Mouse (Mus musculus) CH12.LX (cell line): ENCODE measurements around the gene Gna14. TPM values are rescaled to one million over a fixed set of nuclear protein-coding genes. Genes with fewer than 3 reads are reported as not detected.

Experiments used
- DNase-seq: peaks from one replicate; pipeline ENCODE4 v3.0.0-alpha.2; 2013; ENCODE audit errors: extremely low read depth
- H3K27ac ChIP-seq: 2 replicates; pipeline ENCODE4 v1.5.1; 2012; ENCODE audit warnings: low read depth, mild to moderate bottlenecking, control low read depth, moderate library complexity; ENCODE audit not compliant: insufficient read depth
- H3K27me3 ChIP-seq: replicated peaks from 2 replicates; pipeline ENCODE3; 2012; ENCODE audit warnings: inconsistent platforms
- H3K36me3 ChIP-seq, 2 experiments: replicated peaks in 1 of 2; 2 replicates each; pipeline versions ENCODE3 to v1.6.1; 2012; ENCODE audit warnings: inconsistent platforms in 1 of 2, low read length in 1 of 2, mild to moderate bottlenecking in 1 of 2, mixed read lengths in 1 of 2, moderate library complexity in 1 of 2; ENCODE audit not compliant: control insufficient read depth in 1 of 2, insufficient read depth in 1 of 2
- H3K4me1 ChIP-seq, 2 experiments: 2 replicates each; pipeline ENCODE4 v1.6.1; 2012; ENCODE audit warnings: inconsistent platforms in 1 of 2, moderate library complexity in 1 of 2; ENCODE audit not compliant: insufficient read depth in 2 of 2, control insufficient read depth in 1 of 2
- H3K4me2 ChIP-seq: 2 replicates; pipeline ENCODE4 v1.6.1; 2012; ENCODE audit warnings: low read depth, mild to moderate bottlenecking, control low read depth; ENCODE audit not compliant: poor library complexity, insufficient read depth, severe bottlenecking
- H3K4me3 ChIP-seq, 3 experiments: fragments of 150-350 bp in 1 of 3; sonication (generic) in 1 of 3; replicated peaks in 1 of 3; 2 replicates each; pipeline versions ENCODE3 to v1.5.1; 2011 to 2012; ENCODE audit warnings: low read depth in 2 of 3, low read length in 2 of 3, mild to moderate bottlenecking in 2 of 3, moderate library complexity in 2 of 3, control low read depth in 1 of 3, improper control_type of control experiment in 1 of 3, inconsistent platforms in 1 of 3, mixed read lengths in 1 of 3; ENCODE audit not compliant: poor library complexity in 1 of 3
- H3K79me2 ChIP-seq: replicated peaks from 2 replicates; pipeline ENCODE4 v1.6.1; 2012; ENCODE audit warnings: mild to moderate bottlenecking, moderate library complexity; ENCODE audit not compliant: control insufficient read depth, poor library complexity, insufficient read depth, severe bottlenecking; ENCODE audit errors: extremely low read depth
- H3K9ac ChIP-seq: 2 replicates; pipeline ENCODE4 v1.6.1; 2012; ENCODE audit warnings: low read depth, mild to moderate bottlenecking, control low read depth, moderate library complexity; ENCODE audit not compliant: insufficient read depth
- H3K9me3 ChIP-seq: replicated peaks from 2 replicates; pipeline ENCODE3; 2012; ENCODE audit warnings: low read length, inconsistent platforms, mixed read lengths
- CHD1 ChIP-seq: IDR thresholded peaks from 2 replicates; pipeline ENCODE4 v1.6.1; 2012; ENCODE audit warnings: low read depth, low read length, improper control_type of control experiment, inconsistent platforms
- CHD2 ChIP-seq: IDR thresholded peaks from 2 replicates; pipeline ENCODE4 v1.6.1; 2011; ENCODE audit warnings: low read length, improper control_type of control experiment
- CTCF ChIP-seq, 2 experiments: IDR thresholded peaks in 1 of 2; conservative IDR thresholded peaks in 1 of 2; 2 replicates each; pipeline ENCODE4 v1.5.1; 2011 to 2012; ENCODE audit warnings: low read depth in 2 of 2, low read length in 2 of 2, improper control_type of control experiment in 1 of 2, inconsistent platforms in 1 of 2, mild to moderate bottlenecking in 1 of 2, moderate library complexity in 1 of 2
- E2F4 ChIP-seq: IDR thresholded peaks from 2 replicates; pipeline ENCODE4 v1.6.1; 2011; ENCODE audit warnings: low read depth, low read length, improper control_type of control experiment; ENCODE audit not compliant: insufficient replicate concordance
- ELF1 ChIP-seq: IDR thresholded peaks from 2 replicates; pipeline ENCODE4 v1.6.1; 2014; ENCODE audit warnings: low read depth, mild to moderate bottlenecking, inconsistent platforms, low read length, improper control_type of control experiment
- EP300 ChIP-seq: IDR thresholded peaks from 2 replicates; pipeline ENCODE4 v1.6.1; 2011; ENCODE audit warnings: low read length, improper control_type of control experiment
- ETS1 ChIP-seq: conservative IDR thresholded peaks from 2 replicates; pipeline ENCODE4 v1.6.1; 2012; ENCODE audit warnings: low read depth, mild to moderate bottlenecking, inconsistent platforms, low read length, improper control_type of control experiment, moderate library complexity
- GABPA ChIP-seq: IDR thresholded peaks from 2 replicates; pipeline ENCODE4 v1.6.1; 2012; ENCODE audit warnings: low read depth, low read length, improper control_type of control experiment, inconsistent platforms; ENCODE audit not compliant: insufficient replicate concordance
- HCFC1 ChIP-seq: IDR thresholded peaks from 2 replicates; pipeline ENCODE4 v1.6.1; 2012; ENCODE audit warnings: low read depth, mild to moderate bottlenecking, inconsistent platforms, low read length, improper control_type of control experiment
- IRF4 ChIP-seq: IDR thresholded peaks from 2 replicates; pipeline ENCODE4 v1.6.1; 2014; ENCODE audit warnings: low read depth, mild to moderate bottlenecking, inconsistent platforms, low read length, improper control_type of control experiment
- KAT2A ChIP-seq: IDR thresholded peaks from 2 replicates; pipeline ENCODE4 v1.6.1; 2012; ENCODE audit warnings: low read length, improper control_type of control experiment, inconsistent platforms; ENCODE audit not compliant: insufficient replicate concordance
- MAZ ChIP-seq: IDR thresholded peaks from 2 replicates; pipeline ENCODE4 v1.6.1; 2012; ENCODE audit warnings: low read depth, mild to moderate bottlenecking, inconsistent platforms, low read length, improper control_type of control experiment, moderate library complexity
- MEF2A ChIP-seq: IDR thresholded peaks from 2 replicates; pipeline ENCODE4 v1.6.1; 2014; ENCODE audit warnings: low read depth, mild to moderate bottlenecking, inconsistent platforms, low read length, improper control_type of control experiment, borderline replicate concordance
- MXI1 ChIP-seq: IDR thresholded peaks from 2 replicates; pipeline ENCODE4 v1.6.1; 2011; ENCODE audit warnings: mild to moderate bottlenecking, low read depth, low read length, improper control_type of control experiment
- MYC ChIP-seq: IDR thresholded peaks from 2 replicates; pipeline ENCODE4 v1.6.1; 2011; ENCODE audit warnings: low read depth, mild to moderate bottlenecking, improper control_type of control experiment, low read length
- NELFE ChIP-seq: IDR thresholded peaks from 2 replicates; pipeline ENCODE4 v1.6.1; 2011; ENCODE audit warnings: low read depth, low read length, improper control_type of control experiment
- NRF1 ChIP-seq: IDR thresholded peaks from 2 replicates; pipeline ENCODE4 v1.6.1; 2014; ENCODE audit warnings: low read depth, mild to moderate bottlenecking, inconsistent platforms, low read length, improper control_type of control experiment, moderate library complexity
- PAX5 ChIP-seq: IDR thresholded peaks from 2 replicates; pipeline ENCODE4 v1.6.1; 2012; ENCODE audit warnings: low read length, inconsistent platforms, mixed read lengths
- POLR2A ChIP-seq: IDR thresholded peaks from 2 replicates; pipeline ENCODE4 v1.6.1; 2011; ENCODE audit warnings: low read depth, mild to moderate bottlenecking, improper control_type of control experiment, low read length
- POLR2AphosphoS2 ChIP-seq: IDR thresholded peaks from 2 replicates; pipeline ENCODE4 v1.6.1; 2011; ENCODE audit warnings: low read depth, low read length, improper control_type of control experiment
- RAD21 ChIP-seq: IDR thresholded peaks from 2 replicates; pipeline ENCODE4 v1.6.1; 2011; ENCODE audit warnings: low read depth, mild to moderate bottlenecking, low read length, improper control_type of control experiment, moderate library complexity
- RCOR1 ChIP-seq: conservative IDR thresholded peaks from 2 replicates; pipeline ENCODE4 v1.6.1; 2012; ENCODE audit warnings: low read depth, mild to moderate bottlenecking, inconsistent platforms, low read length, improper control_type of control experiment
- SMC3 ChIP-seq: IDR thresholded peaks from 2 replicates; pipeline ENCODE4 v1.6.1; 2011; ENCODE audit warnings: low read depth, low read length, improper control_type of control experiment
- TBP ChIP-seq: conservative IDR thresholded peaks from 2 replicates; pipeline ENCODE4 v1.6.1; 2011; ENCODE audit warnings: low read depth, low read length, improper control_type of control experiment
- TCF12 ChIP-seq: IDR thresholded peaks from 2 replicates; pipeline ENCODE4 v1.6.1; 2014; ENCODE audit warnings: low read depth, mild to moderate bottlenecking, inconsistent platforms, low read length, improper control_type of control experiment
- UBTF ChIP-seq: IDR thresholded peaks from 2 replicates; pipeline ENCODE4 v1.6.1; 2012; ENCODE audit warnings: low read depth, mild to moderate bottlenecking, inconsistent platforms, low read length, improper control_type of control experiment, moderate library complexity
- USF2 ChIP-seq: conservative IDR thresholded peaks from 2 replicates; pipeline ENCODE4 v1.6.1; 2011; ENCODE audit warnings: low read depth, low read length, improper control_type of control experiment
- ZC3H11A ChIP-seq: IDR thresholded peaks from 2 replicates; pipeline ENCODE4 v1.6.1; 2012; ENCODE audit warnings: low read depth, mild to moderate bottlenecking, inconsistent platforms, low read length, improper control_type of control experiment
- ZKSCAN1 ChIP-seq: IDR thresholded peaks from 2 replicates; pipeline ENCODE4 v1.6.1; 2012; ENCODE audit warnings: low read depth, inconsistent platforms, low read length, improper control_type of control experiment, borderline replicate concordance
- ZMIZ1 ChIP-seq: IDR thresholded peaks from 2 replicates; pipeline ENCODE4 v1.6.1; 2012; ENCODE audit warnings: low read depth, mild to moderate bottlenecking, inconsistent platforms, low read length, improper control_type of control experiment
- ZNF384 ChIP-seq: IDR thresholded peaks from 2 replicates; pipeline ENCODE4 v1.6.1; 2012; ENCODE audit warnings: low read depth, low read length, improper control_type of control experiment, inconsistent platforms
- dilution Hi-C: fragments of 300-500 bp; cut with MboI; formaldehyde crosslinking; loops from 2 replicates; pipeline ENCODE4 v1.14.3; 2020; ENCODE audit warnings: low sequenced_read_pairs; ENCODE audit not compliant: extremely low pct_unique_long_range_greater_than_20kb, extremely low pct_ligation_motif_present
- in situ Hi-C: fragments of 300-500 bp; cut with MboI; formaldehyde crosslinking; loops from 3 replicates; pipeline ENCODE4 v1.14.3; 2019; ENCODE audit warnings: low sequenced_read_pairs, low pct_ligation_motif_present, low pct_unique_long_range_greater_than_20kb, mixed read lengths
- polyA plus RNA-seq: library from polyadenylated mRNA; unstranded; fragments of >175 nt; gene quantifications from 2 replicates; pipeline ENCODE4 v1.2.1, GENCODE M21; 2012; ENCODE audit warnings: low read depth; ENCODE audit not compliant: insufficient read length
- total RNA-seq, 2 experiments: library from RNA; depleted of rRNA; stranded (reverse); fragments of 300-350 nt in 1 of 2; fragments of >200 nt in 1 of 2; gene quantifications; 2 replicates each; pipeline ENCODE4 v1.2.3; 2012 to 2014

Gna14 gene
- total and polyA plus RNA-seq, 3 experiments = 0.08 TPM; not detected in 2

DNA sequence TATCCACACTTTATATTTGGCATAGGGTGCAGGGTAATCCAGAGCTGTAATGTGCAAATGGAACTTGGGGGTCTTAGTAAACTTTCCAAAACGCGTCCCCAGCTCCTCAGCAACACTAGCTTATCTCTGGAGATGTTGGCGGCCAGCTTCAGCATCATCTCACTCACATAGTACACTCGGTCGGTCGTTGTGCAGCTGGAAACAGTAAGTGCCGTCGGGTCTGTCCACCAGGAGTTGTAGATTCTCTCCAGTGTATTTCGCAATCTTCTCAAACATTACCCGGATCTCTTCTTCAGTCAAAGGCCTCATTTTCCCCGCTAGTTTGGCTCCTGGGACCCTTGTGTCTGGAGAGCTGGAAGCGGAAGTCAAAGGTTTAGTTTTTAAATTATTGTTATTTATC lies 55.2 kb downstream of the Gna14 start:
- no peaks in the 10 kb centered on the region for H3K27me3 ChIP-seq
- H3K4me1 ChIP-seq = no peaks in the 10 kb centered on the region
- dilution Hi-C loops (no loop called here), in situ Hi-C loops (no loop called here)
- H3K27ac ChIP-seq = no peak overlapping the region
- no peaks in the 10 kb centered on the region for H3K9me3 ChIP-seq
- H3K79me2 ChIP-seq = no peaks in the 10 kb centered on the region
- TF ChIP-seq ZC3H11A (no peak), SMC3 (no peak), CTCF (conservative IDR thresholded peaks at IDR 0.05 in 1 of 2, IDR thresholded peaks at IDR 0.05 in 1 of 2; ENCODE audit: low read depth in 2 of 2, low read length in 2 of 2) (no peak), RAD21 (no peak), POLR2AphosphoS2 (no peak), MEF2A (no peak), UBTF (no peak), MYC (no peak), GABPA (no peak), ELF1 (no peak), PAX5 (no peak), CHD1 (no peak), HCFC1 (no peak), TBP (no peak), EP300 (no peak), MAZ (no peak), ETS1 (no peak)
- no peak overlapping the region for H3K4me3 ChIP-seq
- no peak for DNase-seq
- H3K4me2 ChIP-seq = no peak overlapping the region
- no peaks in the 10 kb centered on the region for H3K36me3 ChIP-seq
- no peak overlapping the region for H3K9ac ChIP-seq

DNA sequence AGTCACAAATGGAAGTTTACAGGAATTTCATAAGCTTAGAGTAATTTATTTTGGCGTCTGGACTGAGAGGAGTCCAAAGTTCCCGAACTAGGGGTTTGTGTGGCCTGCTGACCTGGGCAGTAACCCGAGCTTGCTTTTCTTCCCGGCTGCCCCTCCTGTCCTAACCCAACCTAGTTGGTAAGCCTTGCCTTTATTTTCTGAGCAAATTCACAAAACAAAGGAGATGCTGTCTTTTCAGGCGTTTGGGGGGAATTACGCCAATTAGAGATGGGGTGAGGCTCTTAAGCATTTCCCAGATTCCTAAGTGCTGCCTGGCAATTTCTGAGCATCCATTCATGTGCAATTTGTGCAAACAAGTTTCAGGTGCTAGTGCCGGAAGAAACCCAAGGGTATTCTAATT lies 55.9 kb downstream of the Gna14 start:
- dilution Hi-C loops (no loop called here), in situ Hi-C loops (no loop called here)
- H3K36me3 ChIP-seq = no peaks in the 10 kb centered on the region
- no peak overlapping the region for H3K4me3 ChIP-seq
- H3K4me2 ChIP-seq = no peak overlapping the region
- H3K9ac ChIP-seq = no peak overlapping the region
- no peaks in the 10 kb centered on the region for H3K9me3 ChIP-seq
- H3K4me1 ChIP-seq = no peaks in the 10 kb centered on the region
- no peak for DNase-seq
- no peak overlapping the region for H3K27ac ChIP-seq
- no peaks in the 10 kb centered on the region for H3K79me2 ChIP-seq
- no peaks in the 10 kb centered on the region for H3K27me3 ChIP-seq
- no peak for TF ChIP-seq TCF12
- no peak for TF ChIP-seq CHD2
- no peak for TF ChIP-seq RCOR1
- TF ChIP-seq MXI1 = no peak
- no peak for TF ChIP-seq NRF1
- TF ChIP-seq KAT2A = no peak
- TF ChIP-seq HCFC1 = no peak
- no peak for TF ChIP-seq NELFE
- no peak for TF ChIP-seq POLR2A
- TF ChIP-seq ZKSCAN1 = no peak
- no peak for TF ChIP-seq SMC3
- TF ChIP-seq E2F4 = no peak
- TF ChIP-seq IRF4 = no peak
- no peak for TF ChIP-seq MEF2A
- no peak for TF ChIP-seq ZC3H11A
- TF ChIP-seq ZMIZ1 = no peak
- TF ChIP-seq ZNF384 = no peak
- no peak for TF ChIP-seq PAX5
- no peak for TF ChIP-seq MYC
- no peak for TF ChIP-seq USF2
